Mouse (Mus musculus) kidney, postnatal 0 days (tissue): ENCODE results near the gene Zbtb20. TPM values are rescaled to one million over a fixed set of nuclear protein-coding genes. Genes with fewer than 3 reads are reported as not detected.

Experiments
- ATAC-seq: fragments of 200-750 bp; cut with Nextera tagmentation; replicated peaks from 2 replicates; pipeline ENCODE4 v1.8.0; 2017; ENCODE audit warnings: low read depth, moderate number of reproducible peaks, moderate TSS enrichment, moderate library complexity; ENCODE audit not compliant: low FRiP score
- DNase-seq: peaks from one replicate; pipeline ENCODE4 v3.0.0-alpha.2; 2016; ENCODE audit warnings: low spot score
- H3K27ac ChIP-seq: fragments of 300-500 bp; sonication (generic); 2 replicates; pipeline ENCODE4 v1.5.1; 2014; ENCODE audit warnings: mild to moderate bottlenecking
- H3K27me3 ChIP-seq: fragments of 300-500 bp; sonication (generic); 2 replicates; pipeline ENCODE4 v1.6.1; 2014; ENCODE audit warnings: low read length, mixed read lengths; ENCODE audit not compliant: insufficient read depth
- H3K36me3 ChIP-seq: fragments of 300-500 bp; sonication (generic); 2 replicates; pipeline ENCODE4 v1.6.1; 2014; ENCODE audit warnings: low read length, mixed read lengths; ENCODE audit not compliant: insufficient read depth
- H3K4me1 ChIP-seq: fragments of 300-500 bp; sonication (generic); replicated peaks from 2 replicates; pipeline ENCODE4 v1.6.1; 2014; ENCODE audit warnings: antibody characterized with exemption, low read length, mixed read lengths; ENCODE audit not compliant: insufficient read depth
- H3K4me2 ChIP-seq: fragments of 300-500 bp; sonication (generic); 2 replicates; pipeline ENCODE4 v1.6.1; 2014; ENCODE audit warnings: mild to moderate bottlenecking, low read length, moderate library complexity, mixed read lengths
- H3K4me3 ChIP-seq: fragments of 300-500 bp; sonication (generic); replicated peaks from 2 replicates; pipeline ENCODE4 v1.5.1; 2014; ENCODE audit warnings: low read depth, low read length
- H3K9ac ChIP-seq: fragments of 300-500 bp; sonication (generic); 2 replicates; pipeline ENCODE4 v1.6.1; 2014; ENCODE audit warnings: low read depth, low read length
- H3K9me3 ChIP-seq: fragments of 300-500 bp; sonication (generic); replicated peaks from 2 replicates; pipeline ENCODE4 v1.6.1; 2016; ENCODE audit warnings: low read length, inconsistent platforms, mixed read lengths
- CTCF ChIP-seq: IDR thresholded peaks from 2 replicates; pipeline ENCODE4 v1.5.1; 2016; ENCODE audit warnings: antibody characterized with exemption, low read depth, mild to moderate bottlenecking, moderate library complexity
- WGBS: fragments of 180-500 bp; shearing (Covaris S2); extraction: QIAGEN DNeasy Blood & Tissue Kit; methylation state at CpG from one replicate; pipeline ENCODE4 v1.1.7; 2014; 5-methylcytosine and 5-hydroxymethylcytosine counted together
- polyA plus RNA-seq: library from polyadenylated mRNA; unstranded; fragments of >200 nt; fragmentation: Nextera tagmentation; extraction: Ambion mirVana; gene quantifications from 2 replicates; pipeline ENCODE4 v1.2.1, GENCODE M21; 2015

Gene Zbtb20
- polyA plus RNA-seq, 1 experiment from 2014 or later = 36.8 TPM

DNA sequence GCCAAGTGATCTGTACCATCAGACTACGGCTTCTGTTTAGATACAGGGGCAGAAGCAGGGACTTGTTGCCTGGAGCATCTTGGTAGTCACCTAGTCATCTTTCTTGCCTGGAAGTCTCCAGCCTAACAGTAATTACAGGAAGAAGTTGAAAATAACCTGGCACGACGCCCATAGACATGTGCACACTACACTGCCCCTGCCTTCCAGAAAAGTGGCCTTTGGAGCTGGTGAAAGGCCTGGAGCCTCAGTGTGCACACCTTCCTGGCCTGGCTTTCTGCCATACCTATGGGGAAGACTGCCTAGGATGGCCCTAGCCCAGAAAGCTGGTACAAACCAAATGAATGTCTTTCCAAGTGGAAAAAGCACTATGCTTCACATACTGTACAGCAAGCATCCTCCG is 703.4 kb downstream of the Zbtb20 start:
- peaks cover 20% of the 10 kb centered on the region for H3K4me1 ChIP-seq
- DNase-seq (peak; percentile 37), ATAC-seq (peak; percentile 14; the same call in 1 of the 2 replicates)
- no peaks in the 10 kb centered on the region for H3K9me3 ChIP-seq
- TF ChIP-seq CTCF = no peak
- H3K36me3 ChIP-seq = no peaks in the 10 kb centered on the region
- H3K9ac ChIP-seq = no peak overlapping the region
- WGBS = 81% methylated on average over 4 of the region's 4 CpGs
- no peak overlapping the region for H3K4me2 ChIP-seq
- H3K4me3 ChIP-seq = no peak overlapping the region
- H3K27me3 ChIP-seq = no peaks in the 10 kb centered on the region
- no peak overlapping the region for H3K27ac ChIP-seq

DNA sequence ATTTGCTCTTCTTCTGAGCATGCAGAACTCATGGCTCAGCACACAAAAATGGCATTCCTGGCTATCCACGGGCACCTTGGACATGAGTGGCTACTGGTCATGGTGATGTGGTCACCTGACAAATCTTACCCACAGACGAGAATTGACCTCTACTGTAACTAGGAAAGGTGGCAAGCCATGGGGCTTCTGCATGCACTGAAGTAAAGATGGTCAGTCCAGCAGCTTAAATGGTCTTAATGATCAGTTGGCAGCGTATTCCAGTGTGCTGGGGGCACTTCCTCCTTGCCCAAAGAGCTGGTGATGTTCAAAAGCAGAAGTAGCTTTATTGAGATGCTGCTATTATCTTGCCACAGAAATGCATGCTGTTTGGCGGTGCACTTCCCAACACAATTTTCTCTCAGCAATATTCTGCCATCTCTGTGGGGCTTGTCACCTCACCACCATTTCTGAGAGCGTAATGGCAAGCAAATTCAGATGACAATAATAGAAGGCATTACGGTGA is 704.7 kb downstream of the Zbtb20 start:
- no peaks in the 10 kb centered on the region for H3K9me3 ChIP-seq
- no peak for ATAC-seq
- H3K4me1 ChIP-seq = peaks cover 20% of the 10 kb centered on the region
- 96% methylated on average over 6 of the region's 6 CpGs for WGBS
- H3K4me3 ChIP-seq = no peak overlapping the region
- no peak overlapping the region for H3K9ac ChIP-seq
- H3K4me2 ChIP-seq = no peak overlapping the region
- no peak overlapping the region for H3K27ac ChIP-seq
- no peak for TF ChIP-seq CTCF
- no peaks in the 10 kb centered on the region for H3K36me3 ChIP-seq
- no peaks in the 10 kb centered on the region for H3K27me3 ChIP-seq
- no peak for DNase-seq

DNA sequence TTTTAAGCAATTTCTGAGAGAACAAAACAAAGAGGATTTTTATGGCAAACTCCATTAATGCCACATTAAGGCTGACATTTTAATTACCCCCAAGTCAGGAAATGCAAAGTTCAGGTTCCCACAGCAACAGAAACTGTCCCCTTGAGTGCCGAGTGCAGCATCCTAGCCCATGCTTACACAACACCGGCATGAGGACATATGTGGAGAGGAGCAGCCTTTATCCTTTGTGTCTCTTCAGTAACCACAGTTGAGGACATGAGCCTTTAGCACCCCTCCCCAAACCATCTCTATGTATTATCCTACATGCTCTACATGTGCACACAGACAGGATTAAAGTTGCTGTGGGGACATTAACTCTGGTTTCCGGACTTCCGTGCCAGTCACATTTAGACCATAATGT is 705.9 kb downstream of the Zbtb20 start:
- WGBS = 56% methylated on average over 4 of the region's 4 CpGs
- Histone ChIP-seq H3K4me3 (no peak overlapping the region), H3K4me1 (peaks cover 20% of the 10 kb centered on the region), H3K36me3 (no peaks in the 10 kb centered on the region), H3K9ac (no peak overlapping the region), H3K4me2 (no peak overlapping the region), H3K27me3 (no peaks in the 10 kb centered on the region), H3K27ac (peak overlapping the region; percentile 72), H3K9me3 (no peaks in the 10 kb centered on the region)
- ATAC-seq (peak; percentile 55; the same call in 1 of the 2 replicates), DNase-seq (peak; percentile 84)
- TF ChIP-seq CTCF = no peak

DNA sequence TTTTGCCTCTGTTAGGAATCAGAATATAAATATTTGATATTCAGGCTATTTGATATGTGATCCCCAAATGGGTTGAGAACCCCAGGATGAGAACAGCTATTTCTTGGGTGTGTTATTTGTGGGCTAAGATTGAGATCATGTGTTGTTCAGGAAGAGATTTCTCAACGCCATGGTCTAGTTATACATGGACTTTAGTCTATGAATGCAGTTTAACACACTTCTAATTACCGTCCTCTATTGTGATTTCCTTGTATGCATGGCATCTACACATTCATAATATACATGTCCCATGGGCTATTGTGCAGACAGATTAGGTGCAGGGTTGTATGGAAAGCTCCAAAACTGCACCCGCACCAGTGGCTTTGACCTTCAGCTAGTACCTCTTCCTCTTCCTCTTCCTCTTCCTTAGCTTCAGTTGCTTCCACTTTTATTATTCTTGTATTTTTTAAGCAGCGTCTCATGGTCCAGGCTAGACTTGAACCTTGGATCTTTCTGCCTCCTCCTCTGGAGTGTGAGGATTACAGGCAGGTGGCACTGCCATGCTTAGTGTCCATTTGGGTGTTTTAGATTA is 711.3 kb downstream of the Zbtb20 start:
- 84% methylated on average over 4 of the region's 4 CpGs for WGBS
- no peak for ATAC-seq
- Histone ChIP-seq H3K4me1 (peaks cover 4% of the 10 kb centered on the region; the same call in 1 of the 2 replicates), H3K4me2 (no peak overlapping the region), H3K36me3 (no peaks in the 10 kb centered on the region), H3K9me3 (no peaks in the 10 kb centered on the region), H3K27ac (no peak overlapping the region), H3K4me3 (no peak overlapping the region), H3K27me3 (no peaks in the 10 kb centered on the region), H3K9ac (no peak overlapping the region)
- TF ChIP-seq CTCF = no peak
- no peak for DNase-seq

DNA sequence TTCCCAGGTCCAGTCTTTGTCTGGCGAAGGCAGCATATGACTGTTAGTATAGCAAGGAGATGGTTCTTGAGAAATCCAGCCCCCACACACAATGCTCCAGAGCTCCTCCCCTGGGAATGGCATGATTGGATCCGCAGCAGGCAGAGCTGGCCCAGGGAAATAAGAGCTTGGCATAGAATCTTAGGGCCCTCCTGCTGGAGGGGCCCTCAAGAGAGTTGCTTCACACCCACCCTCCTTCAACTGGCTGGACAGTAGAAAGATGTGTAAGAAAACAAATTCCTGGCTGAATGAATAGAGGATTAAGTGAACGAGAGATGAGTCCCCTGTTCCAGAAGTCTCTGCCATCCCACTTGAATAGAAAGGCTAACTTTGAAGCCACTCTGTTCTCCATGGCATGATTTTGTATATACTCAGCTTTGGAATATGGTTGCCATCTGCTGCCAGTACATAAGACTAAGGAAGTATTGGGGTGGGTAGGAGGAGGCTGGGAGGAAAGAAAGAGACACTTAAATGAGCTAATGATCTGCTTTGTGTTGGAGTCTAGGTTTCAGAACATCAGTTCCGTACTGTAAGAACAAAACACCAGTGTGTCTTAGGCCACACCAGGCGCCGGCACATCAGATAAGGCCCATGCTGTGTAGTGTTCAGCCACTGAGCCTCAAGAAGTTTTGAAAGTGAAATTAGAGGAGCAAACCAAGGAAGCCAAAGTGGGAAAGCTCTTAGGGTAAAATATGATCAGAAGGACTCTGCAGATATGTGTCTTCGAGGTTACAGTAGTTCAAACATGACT is 715.2 kb downstream of the Zbtb20 start:
- Histone ChIP-seq H3K4me1 (no peaks in the 10 kb centered on the region; the same call in 1 of the 2 replicates), H3K9ac (no peak overlapping the region), H3K4me2 (no peak overlapping the region), H3K9me3 (no peaks in the 10 kb centered on the region), H3K4me3 (no peak overlapping the region), H3K36me3 (no peaks in the 10 kb centered on the region), H3K27ac (no peak overlapping the region), H3K27me3 (no peaks in the 10 kb centered on the region)
- WGBS = 83% methylated on average over 7 of the region's 7 CpGs
- TF ChIP-seq CTCF = no peak
- DNase-seq = no peak
- ATAC-seq = no peak

DNA sequence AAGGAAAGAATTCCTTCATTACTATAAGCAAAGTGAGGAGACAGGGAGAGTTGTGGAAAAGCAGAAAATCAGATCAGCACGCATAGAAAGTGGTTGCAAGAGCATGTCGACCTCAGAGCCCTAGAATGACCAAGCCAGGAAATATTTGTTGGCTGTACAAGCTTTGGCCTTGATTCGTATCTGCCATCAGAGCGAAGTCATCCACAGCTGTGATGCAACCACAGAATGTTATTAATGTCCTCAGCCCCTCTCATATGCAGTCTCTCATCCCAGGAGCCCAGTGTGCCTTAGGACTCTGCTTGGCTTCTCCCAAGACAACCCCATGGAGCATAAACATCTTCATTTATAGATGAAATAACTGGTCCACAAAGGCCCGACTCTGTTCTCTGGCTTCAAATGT is 716.4 kb downstream of the Zbtb20 start:
- ATAC-seq (no peak), DNase-seq (peak; percentile 57)
- H3K9me3 ChIP-seq = no peaks in the 10 kb centered on the region
- 55% methylated on average over 5 of the region's 5 CpGs for WGBS
- H3K27ac ChIP-seq = peak overlapping the region; percentile 10; the same call in 1 of the 2 replicates
- H3K4me2 ChIP-seq = no peak overlapping the region
- no peak overlapping the region for H3K9ac ChIP-seq
- no peaks in the 10 kb centered on the region; the same call in 1 of the 2 replicates for H3K4me1 ChIP-seq
- H3K36me3 ChIP-seq = no peaks in the 10 kb centered on the region
- no peaks in the 10 kb centered on the region for H3K27me3 ChIP-seq
- H3K4me3 ChIP-seq = no peak overlapping the region
- TF ChIP-seq CTCF = no peak
